Mouse (Mus musculus): ENCODE measurements around the gene Hyal3. TPM values are rescaled to one million over a fixed set of nuclear protein-coding genes. Genes with fewer than 3 reads are reported as not detected.

Gene Hyal3
- polyA plus RNA-seq, 1 experiment from 2014 or later = 2.4 TPM

Other genes with a start within 250 kb of the Hyal3 start
- 19.2 and 19.7 TPM in 2 replicates for gene Hemk1, start 242.5 kb upstream of the Hyal3 start, polyA plus RNA-seq (2015; fragmentation: Nextera tagmentation; extraction: Ambion mirVana)
- 10.2 and 11.2 TPM in 2 replicates for gene 6430571L13Rik, start 240.2 kb upstream of the Hyal3 start, polyA plus RNA-seq (2015; fragmentation: Nextera tagmentation; extraction: Ambion mirVana)
- gene Cacna2d2, start 181.2 kb upstream of the Hyal3 start, polyA plus RNA-seq (2015; fragmentation: Nextera tagmentation; extraction: Ambion mirVana) = 9.1 and 9.3 TPM in 2 replicates
- gene Tmem115, start 46.9 kb upstream of the Hyal3 start, polyA plus RNA-seq (2015; fragmentation: Nextera tagmentation; extraction: Ambion mirVana) = 45.2 and 47.2 TPM in 2 replicates
- gene Cyb561d2, start 38.6 kb upstream of the Hyal3 start, polyA plus RNA-seq (2015; fragmentation: Nextera tagmentation; extraction: Ambion mirVana) = 44.4 and 50.7 TPM in 2 replicates
- 76.2 and 82.2 TPM in 2 replicates for gene Nprl2, start 38.6 kb upstream of the Hyal3 start, polyA plus RNA-seq (2015; fragmentation: Nextera tagmentation; extraction: Ambion mirVana)
- 3.5 and 6.1 TPM in 2 replicates for gene Zmynd10, start 33.5 kb upstream of the Hyal3 start, polyA plus RNA-seq (2015; fragmentation: Nextera tagmentation; extraction: Ambion mirVana)
- gene Rassf1, start 29.3 kb upstream of the Hyal3 start, polyA plus RNA-seq (2015; fragmentation: Nextera tagmentation; extraction: Ambion mirVana) = 45.3 and 49.4 TPM in 2 replicates
- 123 and 127 TPM in 2 replicates for gene Tusc2, start 17.6 kb upstream of the Hyal3 start, polyA plus RNA-seq (2015; fragmentation: Nextera tagmentation; extraction: Ambion mirVana)
- gene Hyal2, start 12.9 kb upstream of the Hyal3 start, polyA plus RNA-seq (2015; fragmentation: Nextera tagmentation; extraction: Ambion mirVana) = 69.6 and 74.9 TPM in 2 replicates
- gene Hyal1, start 3.9 kb upstream of the Hyal3 start, polyA plus RNA-seq (2015; fragmentation: Nextera tagmentation; extraction: Ambion mirVana) = 7.2 TPM in 2 replicates
- 14.9 and 18.6 TPM in 2 replicates for gene Naa80, start 1.9 kb upstream of the Hyal3 start, polyA plus RNA-seq (2015; fragmentation: Nextera tagmentation; extraction: Ambion mirVana)
- 14.6 and 15.4 TPM in 2 replicates for gene Ifrd2, start 6.8 kb downstream of the Hyal3 start, polyA plus RNA-seq (2015; fragmentation: Nextera tagmentation; extraction: Ambion mirVana)
- 3.7 and 3.9 TPM in 2 replicates for gene Sema3b, start 28.4 kb downstream of the Hyal3 start, polyA plus RNA-seq (2015; fragmentation: Nextera tagmentation; extraction: Ambion mirVana)
- 278 and 281 TPM in 2 replicates for gene Gnai2, start 54.5 kb downstream of the Hyal3 start, polyA plus RNA-seq (2015; fragmentation: Nextera tagmentation; extraction: Ambion mirVana)
- gene Slc38a3, start 88.7 kb downstream of the Hyal3 start, polyA plus RNA-seq (2015; fragmentation: Nextera tagmentation; extraction: Ambion mirVana) = 31.1 and 34.0 TPM in 2 replicates
- 1.6 and 2.2 TPM in 2 replicates for gene Gnat1, start 98.9 kb downstream of the Hyal3 start, polyA plus RNA-seq (2015; fragmentation: Nextera tagmentation; extraction: Ambion mirVana)
- 16.6 and 19.2 TPM in 2 replicates for gene Sema3f, start 129.7 kb downstream of the Hyal3 start, polyA plus RNA-seq (2015; fragmentation: Nextera tagmentation; extraction: Ambion mirVana)
- gene Rbm5, start 190.2 kb downstream of the Hyal3 start, polyA plus RNA-seq (2015; fragmentation: Nextera tagmentation; extraction: Ambion mirVana) = 239 and 270 TPM in 2 replicates

All from midbrain, embryonic 16.5 days (tissue).